8 mouse cellular contexts compared by ENCODE assay signal in genomic region chr8:79638707-79639549, GRCm38 (mm10). TPM values are rescaled to one million over a fixed set of nuclear protein-coding genes. Genes with fewer than 3 reads are reported as not detected.
A peak's percentile ranks its signal among the peaks of the same experiment; 100 is the strongest.
DNase-seq lines count a peak whose midpoint lies in the region; ATAC-seq and TF ChIP-seq lines count a peak whose summit lies in the region.

No protein-coding gene starts in this region.

- H3K4me1 ChIP-seq in bone marrow macrophage, adult 2 months (ENCODE audit: control insufficient read depth, insufficient read depth, low read length): peaks cover 21% of the 10 kb centered on the region
- H3K4me1 ChIP-seq in embryonic fibroblast, embryonic 13.5 days (ENCODE audit: control insufficient read depth, insufficient read depth, low read length): peaks cover 8% of the 10 kb centered on the region
- peaks cover 22% of the 10 kb centered on the region for H3K4me1 ChIP-seq in kidney, embryonic 14.5 days (ENCODE audit: control insufficient read depth, insufficient read depth, low read length)
- peaks cover 23% of the 10 kb centered on the region for H3K4me1 ChIP-seq in limb, embryonic 15.5 days

- peak overlapping the region; percentile 86 for H3K4me3 ChIP-seq in bone marrow macrophage, adult 2 months (ENCODE audit: insufficient read depth, low read length)
- peak overlapping the region; percentile 81 for H3K4me3 ChIP-seq in embryonic fibroblast, embryonic 13.5 days (ENCODE audit: insufficient read depth, low read length)
- peak overlapping the region; percentile 95 for H3K4me3 ChIP-seq in kidney, embryonic 14.5 days (ENCODE audit: low read length)
- peak overlapping the region; percentile 95 for H3K4me3 ChIP-seq in limb, embryonic 15.5 days

- no peak; the same call in 1 of the 2 replicates for TF ChIP-seq POLR2A in bone marrow macrophage, adult 2 months (IDR thresholded peaks at IDR 0.05; ENCODE audit: borderline replicate concordance, low read depth, low read length)
- peak; percentile 92 for TF ChIP-seq POLR2A in embryonic fibroblast, embryonic 13.5 days (IDR thresholded peaks at IDR 0.05; ENCODE audit: low read depth, low read length)

- DNase-seq in A20 (ENCODE audit: low read depth, low spot score): peak; percentile 99
- DNase-seq in heart, adult 9 months (ENCODE audit: low spot score in 2 of 2): peak; percentile 99
- DNase-seq in monocyte, adult 2 months (ENCODE audit: low read depth in 1 of 2, low spot score in 2 of 2): peak; percentile 96 to 97
- peak; percentile 99 to 100 for DNase-seq in spleen, postnatal 36 days (ENCODE audit: low spot score in 2 of 2)

- no peak for TF ChIP-seq CTCF in bone marrow macrophage, adult 2 months (IDR thresholded peaks at IDR 0.05; ENCODE audit: low read depth, low read length)
- TF ChIP-seq CTCF in embryonic fibroblast, embryonic 13.5 days (IDR thresholded peaks at IDR 0.05; ENCODE audit: borderline replicate concordance, insufficient read depth, low read length): no peak

- H3K4me2 ChIP-seq in kidney, embryonic 14.5 days (replicated peaks; ENCODE audit: low read depth, low read length): peak overlapping the region; percentile 72
- H3K4me2 ChIP-seq in limb, embryonic 15.5 days: peak overlapping the region; percentile 71

- no peaks in the 10 kb centered on the region for H3K9me3 ChIP-seq in kidney, embryonic 14.5 days (ENCODE audit: control insufficient read depth, low read length)
- H3K9me3 ChIP-seq in limb, embryonic 15.5 days: no peaks in the 10 kb centered on the region

- peak overlapping the region; percentile 90 for H3K9ac ChIP-seq in kidney, embryonic 14.5 days (ENCODE audit: low read depth, low read length)
- H3K9ac ChIP-seq in limb, embryonic 15.5 days: peak overlapping the region; percentile 87

- peak overlapping the region; percentile 77 for H3K27ac ChIP-seq in bone marrow macrophage, adult 2 months (ENCODE audit: insufficient read depth, low read depth, low read length)
- H3K27ac ChIP-seq in embryonic fibroblast, embryonic 13.5 days (ENCODE audit: insufficient read depth, low read length): peak overlapping the region; percentile 70
- H3K27ac ChIP-seq in kidney, embryonic 14.5 days (ENCODE audit: low read depth, low read length): peak overlapping the region; percentile 88
- peak overlapping the region; percentile 96 for H3K27ac ChIP-seq in limb, embryonic 15.5 days

- under 1% methylated on average over 76 of the region's 77 CpGs for WGBS in kidney, embryonic 14.5 days
- under 1% methylated on average over 77 of the region's 77 CpGs for WGBS in limb, embryonic 15.5 days

- peaks cover 3% of the 10 kb centered on the region for H3K36me3 ChIP-seq in kidney, embryonic 14.5 days (ENCODE audit: control insufficient read depth, insufficient read depth, low read length)
- H3K36me3 ChIP-seq in limb, embryonic 15.5 days: 0 out of 2 replicates have a peak, but pooled peaks cover under 1% of the 10 kb centered on the region

- no peaks in the 10 kb centered on the region for H3K27me3 ChIP-seq in kidney, embryonic 14.5 days (ENCODE audit: control insufficient read depth, insufficient read depth, low read length)
- no peaks in the 10 kb centered on the region for H3K27me3 ChIP-seq in limb, embryonic 15.5 days

- peak; percentile 99 for ATAC-seq in kidney, embryonic 14.5 days (ENCODE audit: low FRiP score, low TSS enrichment)
- peak; percentile 99 for ATAC-seq in limb, embryonic 15.5 days (ENCODE audit: insufficient number of reproducible peaks, low FRiP score, low TSS enrichment, low read depth)

RNA-seq across cellular contexts. Expression of gene Otud4, which starts 0.5 kb away (rescaled TPM):
- 26.8 and 30.7 TPM in 2 replicates for polyA plus RNA-seq in bone marrow macrophage, adult 2 months (2012; ENCODE audit: insufficient read depth, insufficient read length, missing spikeins)
- polyA plus RNA-seq in embryonic fibroblast, embryonic 13.5 days (2011; ENCODE audit: insufficient read length, low read depth, missing spikeins): 51.1 and 60.2 TPM in 2 replicates
- polyA plus RNA-seq in kidney, embryonic 14.5 days (2014; fragmentation: Nextera tagmentation; extraction: Ambion mirVana): 17.6 and 30.9 TPM in 2 replicates
- polyA plus RNA-seq in limb, embryonic 15.5 days (2015; fragmentation: Nextera tagmentation; extraction: Ambion mirVana): 9.5 and 11.8 TPM in 2 replicates

Comparison
In these comparisons a context has a peak if more than half of its experiments do, and no peak if none do; other contexts are left out.
1. Peak in every context shown above with its lines: DNase-seq, ATAC-seq, H3K4me3 ChIP-seq and H3K27ac ChIP-seq.